Mouse (Mus musculus): Measurements from ENCODE around the gene Slc16a9. TPM values are rescaled to one million over a fixed set of nuclear protein-coding genes. Genes with fewer than 3 reads are reported as not detected.
A peak's percentile ranks its signal among the peaks of the same experiment; 100 is the strongest.

Slc16a9 gene
- polyA plus RNA-seq, 1 experiment, result 0.04 TPM

DNA sequence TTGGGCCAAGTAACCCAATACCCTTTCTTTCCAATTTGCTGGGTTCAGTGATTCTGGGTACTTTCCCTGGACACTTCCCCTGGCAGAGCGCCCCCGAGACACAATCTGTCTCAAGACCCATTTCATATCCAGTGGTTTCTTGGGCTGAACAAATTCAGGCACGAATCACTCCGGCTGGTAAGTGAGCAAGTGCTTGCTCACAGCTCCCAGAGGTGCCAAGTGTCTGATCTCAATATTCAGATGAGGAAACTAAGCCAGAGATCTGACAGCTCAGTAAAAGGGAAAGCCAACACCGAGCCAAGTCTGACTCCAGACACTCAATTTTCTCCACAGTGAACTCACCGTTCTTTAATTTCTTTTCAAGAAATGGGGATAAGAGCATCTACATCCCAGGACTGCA is 21.6 kb downstream of the Slc16a9 start:
- Histone ChIP-seq H3ac (ENCODE audit: control insufficient read depth, insufficient read length) (no peak overlapping the region), H3K4me3 (no peak overlapping the region), H3K36me3 (ENCODE audit: control insufficient read depth, insufficient read depth) (no peaks in the 10 kb centered on the region), H3K79me2 (ENCODE audit: control insufficient read depth, insufficient read depth) (no peaks in the 10 kb centered on the region), H3K27me3 (ENCODE audit: control insufficient read depth, insufficient read depth, insufficient read length) (no peaks in the 10 kb centered on the region), H3K4me2 (ENCODE audit: low read depth) (no peak overlapping the region)
- TF ChIP-seq REST (IDR thresholded peaks at IDR 0.05; ENCODE audit: insufficient read depth, insufficient read length) (no peak), CEBPB (IDR thresholded peaks at IDR 0.05; ENCODE audit: insufficient read depth, poor library complexity, severe bottlenecking) (no peak), POLR2A (IDR thresholded peaks at IDR 0.05; ENCODE audit: insufficient read length, low read depth) (no peak), MYOD1 (IDR thresholded peaks at IDR 0.05; ENCODE audit: control insufficient read depth in 1 of 3, insufficient read length in 2 of 3, low read depth in 2 of 3) (no peak)

DNA sequence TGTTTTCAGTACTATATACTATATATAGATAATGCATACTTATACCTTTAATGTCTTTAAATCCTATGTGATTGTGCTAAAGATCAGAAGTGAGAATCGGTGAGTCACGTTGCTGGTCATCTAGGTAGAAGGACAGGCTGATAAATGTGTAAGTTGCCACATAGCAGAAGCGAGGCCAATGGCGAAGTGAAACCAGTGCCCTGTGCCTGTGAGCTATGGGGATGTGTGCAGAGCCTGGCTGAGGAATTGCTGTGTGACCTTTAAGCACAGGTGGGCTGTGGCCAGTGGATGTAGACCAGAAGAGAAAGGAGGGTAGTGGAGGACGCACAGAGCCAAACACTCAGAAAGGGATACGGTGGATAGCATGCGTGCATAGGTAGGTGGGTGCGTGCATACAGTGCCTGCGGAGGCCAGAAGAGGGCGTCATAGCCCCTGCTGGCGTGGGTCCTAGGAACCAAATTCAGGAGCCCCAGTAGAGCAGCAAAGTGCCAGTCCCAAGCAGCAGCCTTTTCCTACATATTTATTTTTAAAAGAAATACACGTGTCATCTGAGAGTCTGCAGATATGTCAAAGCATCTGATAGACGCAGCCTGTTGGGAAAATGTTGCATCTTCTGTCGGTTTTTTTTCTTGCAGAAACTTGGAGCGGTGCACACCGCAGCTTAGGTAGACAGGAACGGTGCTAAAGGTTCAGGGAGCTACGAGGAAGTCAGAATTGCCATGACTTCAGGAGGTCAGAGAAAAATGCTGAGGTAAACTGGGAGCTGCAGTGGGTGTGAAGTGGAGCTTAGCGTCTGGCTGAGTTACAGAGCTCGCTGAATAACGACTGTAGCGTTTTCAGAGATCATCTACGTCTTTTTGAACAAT is 23.9 kb downstream of the Slc16a9 start:
- no peak overlapping the region for H3ac ChIP-seq (ENCODE audit: control insufficient read depth, insufficient read length)

DNA sequence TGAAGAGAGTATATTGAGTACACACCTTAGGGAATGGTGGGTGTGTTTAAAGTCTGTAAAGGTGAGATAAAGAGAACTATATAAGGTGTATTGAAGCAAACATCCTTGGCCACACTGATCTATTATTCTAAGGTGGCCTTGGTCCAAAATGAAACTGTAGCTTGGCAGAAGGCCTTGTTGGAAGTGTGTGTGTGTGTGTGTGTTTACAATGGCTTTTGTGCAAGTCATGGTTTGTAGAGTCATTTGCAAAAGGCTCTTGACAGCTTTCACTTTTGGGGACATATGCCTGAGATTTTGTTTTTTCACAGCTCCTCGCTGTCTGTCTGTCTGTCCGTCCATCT is 24.5 kb downstream of the Slc16a9 start:
- TF ChIP-seq REST (IDR thresholded peaks at IDR 0.05; ENCODE audit: insufficient read depth, insufficient read length) (no peak), SRF (IDR thresholded peaks at IDR 0.05; ENCODE audit: control insufficient read depth, insufficient read length, low read depth) (no peak), POLR2AphosphoS2 (IDR thresholded peaks at IDR 0.05; ENCODE audit: insufficient read length, low read depth) (no peak), CEBPB (IDR thresholded peaks at IDR 0.05; ENCODE audit: insufficient read depth, poor library complexity, severe bottlenecking) (no peak), POLR2A (IDR thresholded peaks at IDR 0.05; ENCODE audit: insufficient read length, low read depth) (no peak), MYOD1 (IDR thresholded peaks at IDR 0.05; ENCODE audit: control insufficient read depth in 1 of 3, insufficient read length in 2 of 3, low read depth in 2 of 3) (no peak)
- no peaks in the 10 kb centered on the region for H3K36me3 ChIP-seq (ENCODE audit: control insufficient read depth, insufficient read depth)
- no peak overlapping the region for H3K4me3 ChIP-seq
- H3K79me2 ChIP-seq (ENCODE audit: control insufficient read depth, insufficient read depth), result no peaks in the 10 kb centered on the region
- no peak overlapping the region for H3ac ChIP-seq (ENCODE audit: control insufficient read depth, insufficient read length)
- no peaks in the 10 kb centered on the region for H3K27me3 ChIP-seq (ENCODE audit: control insufficient read depth, insufficient read depth, insufficient read length)
- no peak overlapping the region for H3K4me2 ChIP-seq (ENCODE audit: low read depth)

More for the DNA sequence above, 23.9 kb downstream of the Slc16a9 start:
- Histone ChIP-seq H3K79me2 (ENCODE audit: control insufficient read depth, insufficient read depth) (no peaks in the 10 kb centered on the region), H3K27me3 (ENCODE audit: control insufficient read depth, insufficient read depth, insufficient read length) (no peaks in the 10 kb centered on the region), H3K4me3 (no peak overlapping the region), H3K36me3 (ENCODE audit: control insufficient read depth, insufficient read depth) (no peaks in the 10 kb centered on the region), H3K4me2 (ENCODE audit: low read depth) (no peak overlapping the region)
- TF ChIP-seq MAX (IDR thresholded peaks at IDR 0.05; ENCODE audit: low read depth) (no peak), E2F4 (IDR thresholded peaks at IDR 0.05; ENCODE audit: insufficient read depth) (no peak), TCF12 (IDR thresholded peaks at IDR 0.05; ENCODE audit: insufficient read depth, poor library complexity, severe bottlenecking) (no peak)

DNA sequence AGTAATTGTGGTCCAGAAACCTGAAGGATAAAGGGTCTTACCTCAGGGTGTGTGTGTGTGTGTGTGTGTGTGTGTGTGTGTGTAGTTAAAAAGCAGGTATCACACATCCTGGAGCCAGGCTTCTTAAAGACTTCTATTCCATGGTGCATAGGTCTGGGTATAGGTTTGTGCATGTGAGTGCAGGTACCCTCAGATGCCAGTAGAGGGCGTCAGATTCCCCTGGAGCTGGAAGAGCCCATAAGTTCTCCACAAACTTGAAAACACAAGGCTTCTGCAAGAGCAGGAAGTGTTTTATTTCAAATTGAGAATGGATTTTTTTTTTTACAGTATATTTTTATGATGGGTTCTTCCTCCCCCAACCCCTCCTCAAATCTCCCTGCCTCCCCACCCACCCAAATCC is 31.8 kb downstream of the Slc16a9 start:
- TF ChIP-seq MYOD1 (IDR thresholded peaks at IDR 0.05; ENCODE audit: control insufficient read depth in 1 of 3, insufficient read length in 2 of 3, low read depth in 2 of 3) (no peak), TCF12 (IDR thresholded peaks at IDR 0.05; ENCODE audit: insufficient read depth, poor library complexity, severe bottlenecking) (no peak), POLR2AphosphoS2 (IDR thresholded peaks at IDR 0.05; ENCODE audit: insufficient read length, low read depth) (no peak), REST (IDR thresholded peaks at IDR 0.05; ENCODE audit: insufficient read depth, insufficient read length) (no peak), USF1 (IDR thresholded peaks at IDR 0.05; ENCODE audit: low read depth) (no peak), CEBPB (IDR thresholded peaks at IDR 0.05; ENCODE audit: insufficient read depth, poor library complexity, severe bottlenecking) (no peak), TCF3 (IDR thresholded peaks at IDR 0.05; ENCODE audit: insufficient read length, low read depth) (no peak), POLR2A (IDR thresholded peaks at IDR 0.05; ENCODE audit: insufficient read length, low read depth) (no peak), E2F4 (IDR thresholded peaks at IDR 0.05; ENCODE audit: insufficient read depth) (no peak)
- no peak overlapping the region for H3K4me2 ChIP-seq (ENCODE audit: low read depth)

DNA sequence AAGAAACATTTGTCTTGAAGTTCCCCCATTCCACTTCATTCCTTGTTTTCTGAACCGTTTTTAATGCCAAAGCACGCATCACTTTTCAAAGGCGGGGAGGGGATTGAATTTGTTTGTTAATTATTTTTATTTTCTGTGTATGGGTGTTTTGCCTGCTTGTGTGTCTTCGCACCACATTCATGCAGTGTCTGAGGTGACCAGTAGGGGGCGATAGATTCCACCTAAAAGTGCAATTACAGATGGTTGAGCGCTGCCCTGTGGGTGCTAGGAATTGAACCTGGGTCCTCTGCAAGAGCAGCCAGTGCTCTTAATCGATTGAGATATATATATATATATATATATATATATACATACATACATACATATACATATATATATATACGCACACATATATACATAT is 34.4 kb downstream of the Slc16a9 start:
- no peak overlapping the region for H3ac ChIP-seq (ENCODE audit: control insufficient read depth, insufficient read length)
- H3K36me3 ChIP-seq (ENCODE audit: control insufficient read depth, insufficient read depth), result no peaks in the 10 kb centered on the region
- no peak overlapping the region for H3K4me3 ChIP-seq
- TF ChIP-seq E2F4 (IDR thresholded peaks at IDR 0.05; ENCODE audit: insufficient read depth) (no peak), TCF3 (IDR thresholded peaks at IDR 0.05; ENCODE audit: insufficient read length, low read depth) (no peak), MYOD1 (IDR thresholded peaks at IDR 0.05; ENCODE audit: control insufficient read depth in 1 of 3, insufficient read length in 2 of 3, low read depth in 2 of 3) (no peak), CEBPB (IDR thresholded peaks at IDR 0.05; ENCODE audit: insufficient read depth, poor library complexity, severe bottlenecking) (no peak)
- H3K79me2 ChIP-seq (ENCODE audit: control insufficient read depth, insufficient read depth), result no peaks in the 10 kb centered on the region
- H3K4me2 ChIP-seq (ENCODE audit: low read depth), result no peak overlapping the region
- H3K27me3 ChIP-seq (ENCODE audit: control insufficient read depth, insufficient read depth, insufficient read length), result no peaks in the 10 kb centered on the region

More for the DNA sequence above, 31.8 kb downstream of the Slc16a9 start:
- Histone ChIP-seq H3ac (ENCODE audit: control insufficient read depth, insufficient read length) (no peak overlapping the region), H3K27me3 (ENCODE audit: control insufficient read depth, insufficient read depth, insufficient read length) (no peaks in the 10 kb centered on the region), H3K36me3 (ENCODE audit: control insufficient read depth, insufficient read depth) (no peaks in the 10 kb centered on the region), H3K79me2 (ENCODE audit: control insufficient read depth, insufficient read depth) (no peaks in the 10 kb centered on the region), H3K4me3 (no peak overlapping the region)

DNA sequence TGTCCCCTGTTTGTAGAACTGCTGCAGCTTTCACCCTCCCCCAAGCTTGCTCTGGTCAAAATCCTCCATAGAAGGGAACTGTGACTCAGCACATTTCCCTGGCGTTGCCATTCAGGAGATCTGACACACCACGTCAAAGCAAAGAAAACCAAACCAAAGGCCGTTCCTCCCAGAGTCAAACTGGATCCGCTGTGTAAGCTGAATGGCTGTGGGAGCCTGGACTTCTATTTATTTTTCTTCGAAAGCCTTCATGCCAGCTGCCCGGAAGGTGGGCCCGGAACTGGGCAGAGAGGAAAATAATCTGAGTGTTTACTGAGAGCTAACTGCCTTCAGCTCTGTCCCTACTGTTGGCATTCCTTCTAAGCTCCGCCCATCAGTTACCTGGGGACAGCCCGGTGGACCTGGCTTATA is 42.9 kb downstream of the Slc16a9 start:
- no peak overlapping the region for H3K4me3 ChIP-seq
- H3K4me2 ChIP-seq (ENCODE audit: low read depth), result peak overlapping the region; percentile 43
- H3ac ChIP-seq (ENCODE audit: control insufficient read depth, insufficient read length), result no peak overlapping the region
- no peaks in the 10 kb centered on the region for H3K27me3 ChIP-seq (ENCODE audit: control insufficient read depth, insufficient read depth, insufficient read length)
- TF ChIP-seq MYOG (IDR thresholded peaks at IDR 0.05; ENCODE audit: control insufficient read depth in 1 of 3, insufficient read depth in 1 of 3, insufficient read length in 2 of 3, low read depth in 2 of 3) (no peak), TCF3 (IDR thresholded peaks at IDR 0.05; ENCODE audit: insufficient read length, low read depth) (no peak), SRF (IDR thresholded peaks at IDR 0.05; ENCODE audit: control insufficient read depth, insufficient read length, low read depth) (no peak), E2F4 (IDR thresholded peaks at IDR 0.05; ENCODE audit: insufficient read depth) (no peak), MYOD1 (IDR thresholded peaks at IDR 0.05; ENCODE audit: control insufficient read depth in 1 of 3, insufficient read length in 2 of 3, low read depth in 2 of 3) (no peak), CEBPB (IDR thresholded peaks at IDR 0.05; ENCODE audit: insufficient read depth, poor library complexity, severe bottlenecking) (no peak), USF1 (IDR thresholded peaks at IDR 0.05; ENCODE audit: low read depth) (no peak), POLR2A (IDR thresholded peaks at IDR 0.05; ENCODE audit: insufficient read length, low read depth) (no peak), POLR2AphosphoS2 (IDR thresholded peaks at IDR 0.05; ENCODE audit: insufficient read length, low read depth) (no peak), REST (IDR thresholded peaks at IDR 0.05; ENCODE audit: insufficient read depth, insufficient read length) (no peak)
- no peaks in the 10 kb centered on the region for H3K79me2 ChIP-seq (ENCODE audit: control insufficient read depth, insufficient read depth)
- no peaks in the 10 kb centered on the region for H3K36me3 ChIP-seq (ENCODE audit: control insufficient read depth, insufficient read depth)
